Mouse (Mus musculus): ENCODE measurements around the gene Chmp4b. TPM values are rescaled to one million over a fixed set of nuclear protein-coding genes. Genes with fewer than 3 reads are reported as not detected.

Gene Chmp4b
- polyA plus RNA-seq, 1 experiment, result 123 TPM

- Histone ChIP-seq H3K79me3 (ENCODE audit: low read depth) (no peaks in the 10 kb centered on the region), H3ac (ENCODE audit: control insufficient read depth, insufficient read length, low read depth) (no peak overlapping the region), H3K27me3 (ENCODE audit: control insufficient read depth, insufficient read depth, insufficient read length) (no peaks in the 10 kb centered on the region), H3K79me2 (ENCODE audit: control insufficient read depth, insufficient read depth) (no peaks in the 10 kb centered on the region), H3K36me3 (ENCODE audit: control insufficient read depth, insufficient read depth) (no peaks in the 10 kb centered on the region), H3K4me3 (ENCODE audit: insufficient read depth, poor library complexity, severe bottlenecking) (no peak overlapping the region)
- TF ChIP-seq MAX (IDR thresholded peaks at IDR 0.05) (no peak), USF1 (IDR thresholded peaks at IDR 0.05; ENCODE audit: low read depth) (no peak), FOSL1 (IDR thresholded peaks at IDR 0.05; ENCODE audit: insufficient read depth, low read length, poor library complexity, severe bottlenecking) (no peak), CEBPB (IDR thresholded peaks at IDR 0.05; ENCODE audit: low read depth) (no peak), CTCF (IDR thresholded peaks at IDR 0.05; ENCODE audit: control insufficient read depth, insufficient read depth, insufficient read length) (no peak), MYOD1 (IDR thresholded peaks at IDR 0.05; ENCODE audit: control insufficient read depth, insufficient read length, low read depth) (no peak), MYOG (IDR thresholded peaks at IDR 0.05; ENCODE audit: control insufficient read depth, extremely low read depth, insufficient read length) (no peak)
These were observed 62.5 kb downstream of the Chmp4b start for GRCm38 (mm10) chr2:154713964-154714363.

GRCm38 (mm10) chr2:154716586-154716985, 65.1 kb downstream of the Chmp4b start:
- TF ChIP-seq MYOD1 (IDR thresholded peaks at IDR 0.05; ENCODE audit: control insufficient read depth, insufficient read length, low read depth) (no peak), MAX (IDR thresholded peaks at IDR 0.05) (no peak), CTCF (IDR thresholded peaks at IDR 0.05; ENCODE audit: control insufficient read depth, insufficient read depth, insufficient read length) (no peak), FOSL1 (IDR thresholded peaks at IDR 0.05; ENCODE audit: insufficient read depth, low read length, poor library complexity, severe bottlenecking) (no peak), USF1 (IDR thresholded peaks at IDR 0.05; ENCODE audit: low read depth) (no peak), MYOG (IDR thresholded peaks at IDR 0.05; ENCODE audit: control insufficient read depth, extremely low read depth, insufficient read length) (no peak), CEBPB (IDR thresholded peaks at IDR 0.05; ENCODE audit: low read depth) (no peak)

GRCm38 (mm10) chr2:154717081-154717480, 65.6 kb downstream of the Chmp4b start:
- Histone ChIP-seq H3K79me2 (ENCODE audit: control insufficient read depth, insufficient read depth) (no peaks in the 10 kb centered on the region), H3K27me3 (ENCODE audit: control insufficient read depth, insufficient read depth, insufficient read length) (no peaks in the 10 kb centered on the region), H3K36me3 (ENCODE audit: control insufficient read depth, insufficient read depth) (no peaks in the 10 kb centered on the region), H3K4me3 (ENCODE audit: insufficient read depth, poor library complexity, severe bottlenecking) (no peak overlapping the region), H3K79me3 (ENCODE audit: low read depth) (no peaks in the 10 kb centered on the region), H3ac (ENCODE audit: control insufficient read depth, insufficient read length, low read depth) (no peak overlapping the region)
- no peak for TF ChIP-seq CEBPB (IDR thresholded peaks at IDR 0.05; ENCODE audit: low read depth)
- TF ChIP-seq FOSL1 (IDR thresholded peaks at IDR 0.05; ENCODE audit: insufficient read depth, low read length, poor library complexity, severe bottlenecking), result no peak
- no peak for TF ChIP-seq USF1 (IDR thresholded peaks at IDR 0.05; ENCODE audit: low read depth)
- no peak for TF ChIP-seq MYOD1 (IDR thresholded peaks at IDR 0.05; ENCODE audit: control insufficient read depth, insufficient read length, low read depth)
- no peak for TF ChIP-seq CTCF (IDR thresholded peaks at IDR 0.05; ENCODE audit: control insufficient read depth, insufficient read depth, insufficient read length)
- TF ChIP-seq MAX (IDR thresholded peaks at IDR 0.05), result no peak
- no peak for TF ChIP-seq MYOG (IDR thresholded peaks at IDR 0.05; ENCODE audit: control insufficient read depth, extremely low read depth, insufficient read length)

More at GRCm38 (mm10) chr2:154716586-154716985, 65.1 kb downstream of the Chmp4b start:
- no peaks in the 10 kb centered on the region for H3K27me3 ChIP-seq (ENCODE audit: control insufficient read depth, insufficient read depth, insufficient read length)
- H3K4me3 ChIP-seq (ENCODE audit: insufficient read depth, poor library complexity, severe bottlenecking), result no peak overlapping the region
- H3K79me2 ChIP-seq (ENCODE audit: control insufficient read depth, insufficient read depth), result no peaks in the 10 kb centered on the region
- no peaks in the 10 kb centered on the region for H3K79me3 ChIP-seq (ENCODE audit: low read depth)
- H3ac ChIP-seq (ENCODE audit: control insufficient read depth, insufficient read length, low read depth), result no peak overlapping the region
- H3K36me3 ChIP-seq (ENCODE audit: control insufficient read depth, insufficient read depth), result no peaks in the 10 kb centered on the region

GRCm38 (mm10) chr2:154718855-154719556, 67.5 kb downstream of the Chmp4b start:
- TF ChIP-seq MYOG (IDR thresholded peaks at IDR 0.05; ENCODE audit: control insufficient read depth, extremely low read depth, insufficient read length) (no peak), FOSL1 (IDR thresholded peaks at IDR 0.05; ENCODE audit: insufficient read depth, low read length, poor library complexity, severe bottlenecking) (no peak), MYOD1 (IDR thresholded peaks at IDR 0.05; ENCODE audit: control insufficient read depth, insufficient read length, low read depth) (no peak), MAX (IDR thresholded peaks at IDR 0.05) (no peak), CEBPB (IDR thresholded peaks at IDR 0.05; ENCODE audit: low read depth) (no peak), USF1 (IDR thresholded peaks at IDR 0.05; ENCODE audit: low read depth) (no peak), CTCF (IDR thresholded peaks at IDR 0.05; ENCODE audit: control insufficient read depth, insufficient read depth, insufficient read length) (no peak)
- no peaks in the 10 kb centered on the region for H3K36me3 ChIP-seq (ENCODE audit: control insufficient read depth, insufficient read depth)
- H3ac ChIP-seq (ENCODE audit: control insufficient read depth, insufficient read length, low read depth), result no peak overlapping the region
- H3K79me2 ChIP-seq (ENCODE audit: control insufficient read depth, insufficient read depth), result no peaks in the 10 kb centered on the region
- no peaks in the 10 kb centered on the region for H3K79me3 ChIP-seq (ENCODE audit: low read depth)
- no peak overlapping the region for H3K4me3 ChIP-seq (ENCODE audit: insufficient read depth, poor library complexity, severe bottlenecking)
- H3K27me3 ChIP-seq (ENCODE audit: control insufficient read depth, insufficient read depth, insufficient read length), result no peaks in the 10 kb centered on the region

GRCm38 (mm10) chr2:154720315-154720714, 68.8 kb downstream of the Chmp4b start:
- H3K79me2 ChIP-seq (ENCODE audit: control insufficient read depth, insufficient read depth), result no peaks in the 10 kb centered on the region
- no peaks in the 10 kb centered on the region for H3K36me3 ChIP-seq (ENCODE audit: control insufficient read depth, insufficient read depth)
- no peak for TF ChIP-seq MAX (IDR thresholded peaks at IDR 0.05)
- no peak for TF ChIP-seq USF1 (IDR thresholded peaks at IDR 0.05; ENCODE audit: low read depth)
- no peak for TF ChIP-seq FOSL1 (IDR thresholded peaks at IDR 0.05; ENCODE audit: insufficient read depth, low read length, poor library complexity, severe bottlenecking)
- TF ChIP-seq MYOG (IDR thresholded peaks at IDR 0.05; ENCODE audit: control insufficient read depth, extremely low read depth, insufficient read length), result no peak
- TF ChIP-seq CEBPB (IDR thresholded peaks at IDR 0.05; ENCODE audit: low read depth), result no peak
- TF ChIP-seq MYOD1 (IDR thresholded peaks at IDR 0.05; ENCODE audit: control insufficient read depth, insufficient read length, low read depth), result no peak
- TF ChIP-seq CTCF (IDR thresholded peaks at IDR 0.05; ENCODE audit: control insufficient read depth, insufficient read depth, insufficient read length), result no peak
- no peaks in the 10 kb centered on the region for H3K27me3 ChIP-seq (ENCODE audit: control insufficient read depth, insufficient read depth, insufficient read length)
- no peaks in the 10 kb centered on the region for H3K79me3 ChIP-seq (ENCODE audit: low read depth)
- no peak overlapping the region for H3K4me3 ChIP-seq (ENCODE audit: insufficient read depth, poor library complexity, severe bottlenecking)
- no peak overlapping the region for H3ac ChIP-seq (ENCODE audit: control insufficient read depth, insufficient read length, low read depth)

All from C2C12 (cell line).